In genomic region chr4:76409159-76409558, GRCm38 (mm10) we compare ENCODE assay signal across 23 mouse cellular contexts.
DNase-seq lines count a peak whose midpoint lies in the region; ATAC-seq and TF ChIP-seq lines count a peak whose summit lies in the region.
"Had no signal": no experiment of that assay in that cellular context is flagged by ENCODE, and none has a peak within 500 bp of the region (broad histone marks: within the 10 kb centered on the region; RNA-seq: fewer than 3 reads in every experiment).

No protein-coding gene starts in this region.

- no peak overlapping the region for H3K4me2 ChIP-seq in lung, embryonic 14.5 days
- H3K4me2 ChIP-seq in lung, postnatal 0 days (replicated peaks; ENCODE audit: low read depth, low read length): no peak overlapping the region
- H3K4me2 ChIP-seq: embryonic facial prominence, embryonic 13.5 days; embryonic facial prominence, embryonic 15.5 days; forebrain, embryonic 12.5 days had no signal

- H3K27ac ChIP-seq in lung, embryonic 14.5 days (ENCODE audit: low read depth): no peak overlapping the region
- H3K27ac ChIP-seq in lung, postnatal 0 days (ENCODE audit: low read length): no peak overlapping the region
- H3K27ac ChIP-seq: embryonic facial prominence, embryonic 13.5 days; embryonic facial prominence, embryonic 15.5 days; forebrain, embryonic 10.5 days; forebrain, embryonic 12.5 days had no signal

- WGBS in lung, embryonic 14.5 days: 32% methylated on average over 3 of the region's 3 CpGs
- WGBS in lung, postnatal 0 days: 50% methylated on average over 3 of the region's 3 CpGs
- WGBS in lung, adult 2 months: 65% methylated on average over 3 of the region's 3 CpGs

- H3K4me3 ChIP-seq in lung, embryonic 14.5 days (ENCODE audit: low read depth, low read length): no peak overlapping the region
- no peak overlapping the region for H3K4me3 ChIP-seq in lung, postnatal 0 days (ENCODE audit: low read depth, low read length)
- no peak overlapping the region for H3K4me3 ChIP-seq in lung, adult 2 months (replicated peaks; ENCODE audit: extremely low read depth, low read depth, low read length)
- H3K4me3 ChIP-seq: embryonic facial prominence, embryonic 13.5 days; embryonic facial prominence, embryonic 15.5 days; erythroblast, embryonic 14.5 days; forebrain, embryonic 10.5 days; forebrain, embryonic 12.5 days had no signal

- no peak overlapping the region for H3K9ac ChIP-seq in lung, embryonic 14.5 days
- no peak overlapping the region for H3K9ac ChIP-seq in lung, postnatal 0 days (replicated peaks; ENCODE audit: low read depth)
- H3K9ac ChIP-seq: embryonic facial prominence, embryonic 13.5 days; embryonic facial prominence, embryonic 15.5 days; forebrain, embryonic 12.5 days had no signal

- ATAC-seq in lung, embryonic 14.5 days (ENCODE audit: insufficient read depth): peak; percentile 71; the same call in 1 of the 2 replicates
- ATAC-seq in lung, postnatal 0 days: peak; percentile 73
- ATAC-seq: forebrain, embryonic 14.5 days; forebrain, embryonic 16.5 days had no signal

- H3K9me3 ChIP-seq in lung, embryonic 14.5 days (ENCODE audit: low read depth, low read length): no peaks in the 10 kb centered on the region
- no peaks in the 10 kb centered on the region for H3K9me3 ChIP-seq in lung, postnatal 0 days (ENCODE audit: low read length)
- H3K9me3 ChIP-seq: embryonic facial prominence, embryonic 13.5 days; embryonic facial prominence, embryonic 15.5 days; forebrain, embryonic 10.5 days; forebrain, embryonic 12.5 days had no signal

- no peaks in the 10 kb centered on the region for H3K27me3 ChIP-seq in lung, embryonic 14.5 days (ENCODE audit: insufficient read depth, low read length)
- no peaks in the 10 kb centered on the region for H3K27me3 ChIP-seq in lung, postnatal 0 days (replicated peaks; ENCODE audit: insufficient read depth, low read length)
- H3K27me3 ChIP-seq: embryonic facial prominence, embryonic 13.5 days; embryonic facial prominence, embryonic 15.5 days; forebrain, embryonic 12.5 days had no signal

- no peak for TF ChIP-seq CTCF in lung, embryonic 14.5 days (IDR thresholded peaks at IDR 0.05; ENCODE audit: low read depth)
- TF ChIP-seq CTCF in lung, postnatal 0 days (IDR thresholded peaks at IDR 0.05): no peak
- TF ChIP-seq CTCF in lung, adult 2 months (IDR thresholded peaks at IDR 0.05; ENCODE audit: insufficient read depth, low read length): no peak

- no peaks in the 10 kb centered on the region for H3K4me1 ChIP-seq in lung, embryonic 14.5 days (ENCODE audit: insufficient read depth)
- H3K4me1 ChIP-seq in lung, postnatal 0 days (ENCODE audit: insufficient read depth, low read depth, low read length): no peaks in the 10 kb centered on the region
- H3K4me1 ChIP-seq in lung, adult 2 months (ENCODE audit: control insufficient read depth, insufficient read depth, low read length): no peaks in the 10 kb centered on the region
- H3K4me1 ChIP-seq: embryonic facial prominence, embryonic 15.5 days had no signal

- peak; percentile 52 for TF ChIP-seq EP300 in lung, postnatal 0 days (IDR thresholded peaks at IDR 0.05)

- no peak for TF ChIP-seq POLR2A in lung, adult 2 months (IDR thresholded peaks at IDR 0.05; ENCODE audit: borderline replicate concordance, extremely low read depth, low read depth, low read length)

- H3K36me3 ChIP-seq in lung, embryonic 14.5 days (ENCODE audit: insufficient read depth): no peaks in the 10 kb centered on the region
- H3K36me3 ChIP-seq in lung, postnatal 0 days (ENCODE audit: insufficient read depth, low read length): no peaks in the 10 kb centered on the region
- H3K36me3 ChIP-seq: embryonic facial prominence, embryonic 13.5 days; embryonic facial prominence, embryonic 15.5 days; forebrain, embryonic 10.5 days; forebrain, embryonic 12.5 days had no signal

- peak; percentile 74 for DNase-seq in lung, embryonic 14.5 days
- no peak for DNase-seq in lung, postnatal 14 days
- DNase-seq in lung, postnatal 0 days (ENCODE audit: low spot score): peak; percentile 75
- DNase-seq in lung, adult 2 months: no peak
- peak; percentile 26 for DNase-seq in lung, postnatal 25 days (ENCODE audit: low spot score)
- no peak for DNase-seq in cerebellum, adult 11 months
- no peak for DNase-seq in embryo, embryonic 10 days (ENCODE audit: low spot score)
- DNase-seq: adrenal gland, adult 2 months; adrenal gland, postnatal 10 days; adrenal gland, postnatal 25 days; cerebellum, adult 11-12 months; cerebellum, adult 2 months; cerebellum, adult 9-10 months; cerebellum, postnatal 10 days; cerebellum, postnatal 25 days; embryo, embryonic 11 days had no signal

Comparison
In these comparisons a context has a peak if more than half of its experiments do, and no peak if none do; other contexts are left out.
1. DNase-seq: peak in lung, embryonic 14.5 days (single experiment), lung, postnatal 0 days (single experiment) and lung, postnatal 25 days (single experiment); none in lung, postnatal 14 days (single experiment), lung, adult 2 months (single experiment), cerebellum, adult 11 months (single experiment) and embryo, embryonic 10 days (single experiment).